Mouse (Mus musculus) liver, postnatal 0 days (tissue): ENCODE results near the gene Pakap. TPM values are rescaled to one million over a fixed set of nuclear protein-coding genes. Genes with fewer than 3 reads are reported as not detected.
"Not testable (repeated sequence)": the region's sequence is repeated elsewhere in the genome, so short reads cannot be mapped to it uniquely, and the experiment has no call there.

Experiments
- ATAC-seq: fragments of 200-750 bp; cut with Nextera tagmentation; 2 replicates; pipeline ENCODE4 v1.8.0; 2017; ENCODE audit warnings: mild to moderate bottlenecking, moderate library complexity
- DNase-seq: peaks from one replicate; pipeline ENCODE4 v3.0.0-alpha.2; 2016
- H3K27ac ChIP-seq: fragments of 300-500 bp; sonication (generic); 2 replicates; pipeline ENCODE4 v1.5.1; 2014; ENCODE audit warnings: antibody characterized with exemption, moderate library complexity, mild to moderate bottlenecking, low read depth
- H3K27me3 ChIP-seq: fragments of 300-500 bp; sonication (generic); 2 replicates; pipeline ENCODE4 v1.6.1; 2014; ENCODE audit warnings: low read length, control low read depth, mixed read lengths; ENCODE audit not compliant: insufficient read depth
- H3K36me3 ChIP-seq: fragments of 300-500 bp; sonication (generic); replicated peaks from 2 replicates; pipeline ENCODE4 v1.6.1; 2014; ENCODE audit warnings: mild to moderate bottlenecking, control low read depth, low read length, moderate library complexity, mixed read lengths; ENCODE audit not compliant: insufficient read depth
- H3K4me1 ChIP-seq: fragments of 300-500 bp; sonication (generic); 2 replicates; pipeline ENCODE4 v1.6.1; 2014; ENCODE audit warnings: antibody characterized with exemption, mild to moderate bottlenecking, control low read depth; ENCODE audit not compliant: insufficient read depth
- H3K4me2 ChIP-seq: fragments of 300-500 bp; sonication (generic); 2 replicates; pipeline ENCODE4 v1.6.1; 2014; ENCODE audit warnings: low read depth, mild to moderate bottlenecking, low read length, moderate library complexity, mixed read lengths
- H3K4me3 ChIP-seq: fragments of 300-500 bp; sonication (generic); 2 replicates; pipeline ENCODE4 v1.5.1; 2014; ENCODE audit warnings: low read depth, low read length
- H3K9ac ChIP-seq: fragments of 300-500 bp; sonication (generic); replicated peaks from 2 replicates; pipeline ENCODE4 v1.6.1; 2014; ENCODE audit warnings: mild to moderate bottlenecking, moderate library complexity
- H3K9me3 ChIP-seq: fragments of 300-500 bp; sonication (generic); 2 replicates; pipeline ENCODE4 v1.6.1; 2016; ENCODE audit warnings: mild to moderate bottlenecking, control low read depth, low read length, mixed read lengths
- CTCF ChIP-seq: sonication (generic); IDR thresholded peaks from 2 replicates; pipeline ENCODE4 v1.5.1; 2016; ENCODE audit warnings: antibody characterized with exemption, low read depth
- EP300 ChIP-seq: IDR thresholded peaks from 2 replicates; pipeline ENCODE4 v1.6.1; 2016; ENCODE audit warnings: antibody characterized with exemption, low read depth, mild to moderate bottlenecking
- WGBS: fragments of 180-500 bp; shearing (Covaris S2); extraction: QIAGEN DNeasy Blood & Tissue Kit; methylation state at CpG from one replicate; pipeline ENCODE4 v1.1.7; 2014; ENCODE audit not compliant: insufficient replicate concordance; 5-methylcytosine and 5-hydroxymethylcytosine counted together
- polyA plus RNA-seq: library from polyadenylated mRNA; unstranded; fragments of >200 nt; fragmentation: Nextera tagmentation; extraction: Ambion mirVana; gene quantifications from 2 replicates; pipeline ENCODE4 v1.2.1, GENCODE M21; 2015

Gene Pakap
- polyA plus RNA-seq, 1 experiment from 2014 or later: 0.79 TPM

- Histone ChIP-seq H3K36me3 (no peaks in the 10 kb centered on the region), H3K9ac (no peak overlapping the region), H3K27me3 (no peaks in the 10 kb centered on the region), H3K9me3 (no peaks in the 10 kb centered on the region), H3K4me1 (peaks cover 7% of the 10 kb centered on the region; the same call in 1 of the 2 replicates), H3K4me3 (no peak overlapping the region), H3K27ac (no peak overlapping the region), H3K4me2 (no peak overlapping the region)
- WGBS: 86% methylated on average over 2 of the region's 2 CpGs
- ATAC-seq (no peak), DNase-seq (no peak)
- TF ChIP-seq EP300: no peak
- TF ChIP-seq CTCF: no peak
These were observed 320.3 kb downstream of the Pakap start for GRCm38 (mm10) chr4:57888246-57888645.

- not testable (repeated sequence) for H3K4me2 ChIP-seq, H3K27ac ChIP-seq, ATAC-seq, H3K4me3 ChIP-seq, H3K9me3 ChIP-seq, H3K36me3 ChIP-seq, H3K27me3 ChIP-seq, H3K4me1 ChIP-seq, H3K9ac ChIP-seq, DNase-seq
- 67% methylated on average over 1 of the region's 1 CpGs for WGBS
These were observed 321.0 kb downstream of the Pakap start for GRCm38 (mm10) chr4:57888978-57889377.

GRCm38 (mm10) chr4:57889773-57890172 lies 321.8 kb downstream of the Pakap start:
- Histone ChIP-seq H3K36me3 (no peaks in the 10 kb centered on the region), H3K4me2 (no peak overlapping the region), H3K4me3 (no peak overlapping the region), H3K27me3 (no peaks in the 10 kb centered on the region), H3K27ac (no peak overlapping the region), H3K9ac (no peak overlapping the region), H3K4me1 (peaks cover 7% of the 10 kb centered on the region; the same call in 1 of the 2 replicates), H3K9me3 (no peaks in the 10 kb centered on the region)
- DNase-seq: no peak
- ATAC-seq: no peak
- WGBS: 86% methylated on average over 8 of the region's 8 CpGs
- TF ChIP-seq EP300: no peak
- TF ChIP-seq CTCF: no peak

GRCm38 (mm10) chr4:57892001-57892586 lies 324.1 kb downstream of the Pakap start:
- Histone ChIP-seq H3K4me1 (no peaks in the 10 kb centered on the region), H3K27ac (no peak overlapping the region), H3K4me3 (no peak overlapping the region), H3K9me3 (no peaks in the 10 kb centered on the region), H3K36me3 (no peaks in the 10 kb centered on the region), H3K4me2 (no peak overlapping the region), H3K9ac (no peak overlapping the region), H3K27me3 (no peaks in the 10 kb centered on the region)
- ATAC-seq (no peak), DNase-seq (no peak)
- TF ChIP-seq EP300 (no peak), CTCF (no peak)
- 77% methylated on average over 10 of the region's 10 CpGs for WGBS

- Histone ChIP-seq H3K27ac (no peak overlapping the region), H3K36me3 (no peaks in the 10 kb centered on the region), H3K4me3 (no peak overlapping the region), H3K9me3 (no peaks in the 10 kb centered on the region), H3K27me3 (no peaks in the 10 kb centered on the region), H3K9ac (no peak overlapping the region), H3K4me1 (no peaks in the 10 kb centered on the region), H3K4me2 (no peak overlapping the region)
- TF ChIP-seq EP300 (no peak), CTCF (no peak)
- 57% methylated on average over 5 of the region's 5 CpGs for WGBS
- ATAC-seq: no peak
- DNase-seq: no peak
These were observed 327.2 kb downstream of the Pakap start for GRCm38 (mm10) chr4:57895140-57895539.

- no peak overlapping the region for H3K27ac ChIP-seq
- ATAC-seq: no peak
These were observed 327.9 kb downstream of the Pakap start for GRCm38 (mm10) chr4:57895902-57896301.

GRCm38 (mm10) chr4:57896631-57897030 lies 328.7 kb downstream of the Pakap start:
- 69% methylated on average over 3 of the region's 3 CpGs for WGBS
- H3K36me3 ChIP-seq: no peaks in the 10 kb centered on the region
- ATAC-seq: no peak
- H3K9me3 ChIP-seq: no peaks in the 10 kb centered on the region
- no peak overlapping the region for H3K27ac ChIP-seq
- no peaks in the 10 kb centered on the region for H3K27me3 ChIP-seq
- DNase-seq: no peak
- no peak overlapping the region for H3K4me2 ChIP-seq
- TF ChIP-seq CTCF (no peak), EP300 (no peak)
- H3K4me1 ChIP-seq: no peaks in the 10 kb centered on the region
- H3K9ac ChIP-seq: no peak overlapping the region
- no peak overlapping the region for H3K4me3 ChIP-seq

More at GRCm38 (mm10) chr4:57895902-57896301, 327.9 kb downstream of the Pakap start:
- H3K4me1 ChIP-seq: no peaks in the 10 kb centered on the region
- no peak for DNase-seq
- no peak overlapping the region for H3K4me2 ChIP-seq
- no peaks in the 10 kb centered on the region for H3K36me3 ChIP-seq
- H3K9ac ChIP-seq: no peak overlapping the region
- 66% methylated on average over 6 of the region's 6 CpGs for whole genome bisulfite sequencing
- no peak overlapping the region for H3K4me3 ChIP-seq
- H3K27me3 ChIP-seq: no peaks in the 10 kb centered on the region
- no peak for TF ChIP-seq CTCF
- TF ChIP-seq EP300: no peak
- no peaks in the 10 kb centered on the region for H3K9me3 ChIP-seq
